Mouse (Mus musculus): Measurements from ENCODE around the gene Dstn.

Gene Dstn

GRCm38 (mm10) chr2:143962192-143962591 lies 47.1 kb downstream of the Dstn start:
- no peak for DNase-seq

DNA sequence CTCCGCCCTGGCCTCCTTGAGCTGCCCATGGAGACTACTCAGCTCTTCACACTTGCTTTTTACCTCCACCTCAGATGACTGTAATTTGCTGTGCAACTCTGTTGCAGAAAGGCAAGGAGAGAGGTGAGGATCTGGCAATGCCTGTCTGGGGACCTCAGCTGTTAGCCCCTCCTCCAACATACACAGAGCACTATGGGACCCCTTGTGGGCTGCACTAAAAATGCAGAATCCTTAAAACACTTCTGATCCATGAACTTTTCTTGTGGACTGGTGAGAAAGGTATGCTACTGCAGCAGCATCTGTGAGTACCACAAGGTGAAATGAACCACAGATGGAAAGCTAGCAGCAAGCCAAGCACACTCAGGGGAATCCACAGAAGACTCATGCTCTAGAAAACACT lies 48.2 kb downstream of the Dstn start:
- no peak for DNase-seq

DNA sequence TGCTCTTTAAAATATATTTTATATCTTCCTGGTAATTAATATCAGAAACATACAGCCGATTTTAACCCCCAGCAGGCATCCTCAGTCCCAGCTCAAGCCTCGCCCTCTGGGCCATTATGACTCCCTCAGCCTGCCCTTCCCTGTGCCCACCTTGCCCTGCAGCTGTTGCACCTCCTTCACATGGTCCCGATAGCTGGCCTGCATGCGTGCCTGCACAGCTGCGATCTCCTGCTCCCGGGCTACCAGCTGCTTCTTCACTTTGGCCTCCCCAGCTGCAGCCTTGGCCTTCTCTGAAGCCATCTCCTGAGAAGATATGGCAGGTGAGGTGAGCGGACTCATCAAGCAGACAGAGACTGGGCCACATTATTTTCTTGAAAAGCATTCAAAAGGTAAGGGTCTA lies 54.1 kb downstream of the Dstn start:
- DNase-seq: no peak

- DNase-seq: no peak
Observed at GRCm38 (mm10) chr2:143970841-143971240, 55.7 kb downstream of the Dstn start.

DNA sequence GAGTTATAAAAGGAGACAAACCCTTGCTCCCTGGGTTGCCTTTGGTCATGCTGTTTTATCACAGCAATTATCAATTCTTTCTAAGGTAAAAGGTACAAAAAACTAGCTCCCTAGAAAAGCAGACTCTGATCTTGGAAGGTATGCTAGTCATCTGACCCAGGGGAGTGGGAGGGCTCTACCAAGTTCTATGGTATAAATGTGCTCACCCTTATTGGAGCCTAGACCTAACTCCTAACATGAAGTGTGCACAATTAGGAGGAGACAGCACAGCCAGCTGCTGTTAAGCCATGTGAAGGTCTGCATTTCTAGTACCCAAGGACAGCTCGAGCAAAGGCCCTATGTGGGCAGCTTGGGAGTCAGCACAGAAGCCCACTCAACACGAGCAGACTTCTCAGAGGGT lies 56.8 kb downstream of the Dstn start:
- no peak for DNase-seq

GRCm38 (mm10) chr2:143973161-143973560 lies 58.0 kb downstream of the Dstn start:
- no peak for DNase-seq

DNA sequence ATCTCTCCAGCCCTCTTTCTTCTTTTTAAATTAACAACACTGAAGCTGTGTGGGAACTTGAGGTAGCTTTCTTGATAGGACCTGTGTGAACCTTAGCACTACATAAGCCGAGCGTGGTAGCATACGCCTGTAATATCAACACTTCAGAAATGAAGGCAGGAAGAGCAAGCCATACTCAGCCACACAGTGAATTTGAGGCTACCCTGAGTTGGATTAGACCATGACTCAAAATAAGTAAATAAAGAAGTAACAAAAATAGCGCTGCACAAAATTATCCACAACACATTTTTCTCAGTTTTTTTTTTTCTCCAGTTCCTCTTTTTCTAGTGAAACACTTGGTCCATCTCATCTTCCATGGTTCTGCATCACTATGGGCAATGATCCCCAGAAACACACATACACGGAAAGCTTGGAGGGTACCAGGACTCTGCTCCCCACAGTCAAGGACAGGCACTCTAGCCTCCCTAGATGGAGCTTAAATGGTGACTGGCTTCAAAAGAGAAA lies 60.1 kb downstream of the Dstn start:
- no peak for DNase-seq

GRCm38 (mm10) chr2:143978444-143979147 lies 63.5 kb downstream of the Dstn start:
- DNase-seq: peak; percentile 20

- DNase-seq: peak; percentile 77
Observed at GRCm38 (mm10) chr2:143980781-143981398, 65.8 kb downstream of the Dstn start.

DNA sequence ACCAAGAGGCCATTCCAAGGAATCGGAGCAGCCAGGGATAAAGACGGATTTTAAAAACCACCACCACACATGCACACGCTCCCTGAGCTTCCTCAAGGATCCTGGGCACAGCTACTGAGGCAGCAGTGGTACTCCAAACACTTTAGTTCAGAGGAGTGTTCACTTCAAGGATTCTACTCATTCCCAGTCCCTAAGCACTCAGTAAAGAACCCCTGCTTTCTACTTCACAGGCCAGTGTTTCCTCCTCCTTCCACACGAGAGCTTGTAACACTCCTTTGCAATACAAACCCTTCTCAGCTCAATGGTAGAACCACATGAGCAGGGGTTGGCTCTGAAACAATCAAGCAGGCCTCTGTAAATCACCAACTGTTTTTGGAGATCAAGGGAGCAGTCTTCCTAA lies 67.0 kb downstream of the Dstn start:
- DNase-seq: no peak

DNA sequence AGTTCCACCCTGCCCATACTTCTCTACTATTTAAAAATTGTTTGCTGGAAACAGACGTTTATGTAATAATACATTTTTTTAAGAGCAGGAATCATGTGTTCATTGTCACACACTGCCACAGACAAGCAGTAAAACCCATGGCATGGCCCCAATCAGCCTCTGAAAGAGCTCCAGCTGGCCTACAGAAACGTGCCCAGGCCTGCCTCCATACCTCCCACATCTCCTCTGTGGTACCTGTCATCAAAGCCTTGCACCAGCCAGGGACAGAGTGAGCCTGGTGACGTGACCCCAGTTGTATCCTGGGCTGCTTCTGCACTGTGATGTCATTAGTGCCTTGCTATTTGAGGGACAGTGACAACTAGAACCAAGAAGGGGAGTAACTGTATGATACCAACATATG lies 67.8 kb downstream of the Dstn start:
- DNase-seq: no peak

DNA sequence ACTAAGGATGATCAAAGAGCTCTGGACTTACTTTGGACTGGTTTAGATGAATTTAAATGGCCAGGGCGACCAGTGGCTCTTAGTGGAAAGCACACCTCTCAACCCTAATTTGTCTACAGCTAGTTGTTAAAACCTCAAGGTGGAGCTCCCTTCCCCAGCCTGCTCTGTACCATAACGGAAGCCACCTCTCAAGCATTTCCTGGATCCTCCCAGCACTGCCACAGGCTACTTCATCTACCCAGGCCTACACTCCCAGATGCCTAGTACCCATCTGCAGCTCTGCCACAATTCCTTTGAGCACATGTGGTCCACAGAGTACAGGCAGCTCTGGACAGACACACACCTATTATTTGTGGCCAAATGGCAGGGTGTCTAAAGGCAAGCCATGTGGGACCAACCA lies 68.4 kb downstream of the Dstn start:
- DNase-seq: no peak

DNA sequence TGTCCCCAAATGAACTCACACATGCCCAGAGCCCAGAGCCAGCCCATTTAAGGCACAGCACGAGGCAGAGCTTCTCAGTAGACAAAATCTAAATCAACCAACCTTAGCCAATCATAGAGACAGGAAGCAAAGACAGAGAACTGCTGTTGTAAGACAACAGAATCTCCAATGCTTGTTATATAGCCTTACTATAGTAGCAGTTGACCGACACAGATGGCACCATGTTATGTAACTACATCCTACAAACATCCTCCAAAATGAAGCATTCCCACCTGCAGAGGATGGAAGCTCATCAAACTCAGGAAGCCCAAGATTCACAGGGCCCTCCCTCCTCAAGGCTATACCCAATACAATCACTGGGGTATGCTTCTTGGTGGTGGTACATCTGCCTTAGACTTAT lies 72.4 kb downstream of the Dstn start:
- no peak for DNase-seq

GRCm38 (mm10) chr2:143988016-143988415 lies 72.9 kb downstream of the Dstn start:
- no peak for DNase-seq

- peak; percentile 55 for DNase-seq
Observed at GRCm38 (mm10) chr2:143990997-143991396, 75.9 kb downstream of the Dstn start.

DNA sequence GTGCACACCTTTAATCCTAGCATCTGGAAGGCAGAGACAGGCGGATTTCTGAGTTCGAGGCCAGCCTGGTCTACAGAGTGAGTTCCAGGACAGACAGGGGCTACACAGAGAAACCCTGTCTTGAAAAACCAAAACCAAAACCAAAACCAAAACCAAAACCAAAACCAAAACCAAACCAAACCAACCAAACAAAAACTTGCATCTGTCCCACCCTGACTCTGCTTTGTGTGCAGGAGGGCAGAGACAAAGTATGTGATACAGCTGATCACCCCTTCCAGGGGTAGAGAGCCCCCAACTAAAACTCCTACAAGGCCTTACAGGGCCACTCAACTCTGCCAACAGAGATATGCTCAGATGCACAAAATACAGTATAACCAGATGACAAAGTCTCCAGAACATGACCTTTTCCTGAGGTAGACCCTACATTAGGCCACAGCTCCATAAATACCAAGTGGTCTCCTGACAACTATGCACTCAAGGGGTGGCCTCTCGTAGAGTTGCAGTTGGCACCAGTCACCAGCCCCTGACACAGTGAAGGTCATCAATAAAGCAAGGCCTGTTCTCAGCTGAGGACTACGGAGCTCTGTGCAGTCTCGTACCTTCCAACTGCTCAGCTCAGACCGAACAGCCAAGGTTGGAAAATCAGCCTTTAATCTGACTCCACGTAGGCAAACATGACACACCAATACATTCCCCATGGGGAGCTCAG lies 77.0 kb downstream of the Dstn start:
- no peak for DNase-seq

Data from lung, postnatal 14 days (tissue).